Mouse (Mus musculus) urinary bladder, postnatal 10 days (tissue): Measurements from ENCODE around the gene Enpp5.
A peak's percentile ranks its signal among the peaks of the same experiment; 100 is the strongest.

Source experiments
- DNase-seq: peaks from one replicate; pipeline ENCODE4 v3.0.0; 2022; ENCODE audit warnings: low spot score

The Enpp5 gene

GRCm38 (mm10) chr17:44078631-44079350 lies at the start of gene Enpp5:
Gene Enpp5, plus strand, starts transcription at chr17:44078813.
- peak; percentile 41 for DNase-seq

DNA sequence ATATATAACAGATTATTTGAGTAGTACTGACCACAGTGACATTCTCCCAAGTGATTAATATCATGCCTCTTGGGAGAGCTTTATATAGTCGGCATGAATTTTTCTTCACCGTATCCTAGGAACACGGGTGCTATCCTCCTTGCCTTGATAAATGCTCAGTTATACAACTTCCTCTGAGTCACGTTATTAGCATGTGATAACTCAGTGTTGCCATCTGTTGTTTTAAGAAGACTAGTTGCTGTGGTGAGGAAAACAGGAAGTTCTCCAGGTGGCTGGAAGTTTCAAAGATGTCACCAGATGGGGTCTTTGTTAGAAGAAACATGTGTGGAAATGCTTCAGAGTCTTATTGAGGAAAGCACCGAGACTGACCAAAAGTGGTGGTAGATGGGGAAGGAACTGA lies 49.0 kb upstream of the Enpp5 start:
- no peak for DNase-seq

DNA sequence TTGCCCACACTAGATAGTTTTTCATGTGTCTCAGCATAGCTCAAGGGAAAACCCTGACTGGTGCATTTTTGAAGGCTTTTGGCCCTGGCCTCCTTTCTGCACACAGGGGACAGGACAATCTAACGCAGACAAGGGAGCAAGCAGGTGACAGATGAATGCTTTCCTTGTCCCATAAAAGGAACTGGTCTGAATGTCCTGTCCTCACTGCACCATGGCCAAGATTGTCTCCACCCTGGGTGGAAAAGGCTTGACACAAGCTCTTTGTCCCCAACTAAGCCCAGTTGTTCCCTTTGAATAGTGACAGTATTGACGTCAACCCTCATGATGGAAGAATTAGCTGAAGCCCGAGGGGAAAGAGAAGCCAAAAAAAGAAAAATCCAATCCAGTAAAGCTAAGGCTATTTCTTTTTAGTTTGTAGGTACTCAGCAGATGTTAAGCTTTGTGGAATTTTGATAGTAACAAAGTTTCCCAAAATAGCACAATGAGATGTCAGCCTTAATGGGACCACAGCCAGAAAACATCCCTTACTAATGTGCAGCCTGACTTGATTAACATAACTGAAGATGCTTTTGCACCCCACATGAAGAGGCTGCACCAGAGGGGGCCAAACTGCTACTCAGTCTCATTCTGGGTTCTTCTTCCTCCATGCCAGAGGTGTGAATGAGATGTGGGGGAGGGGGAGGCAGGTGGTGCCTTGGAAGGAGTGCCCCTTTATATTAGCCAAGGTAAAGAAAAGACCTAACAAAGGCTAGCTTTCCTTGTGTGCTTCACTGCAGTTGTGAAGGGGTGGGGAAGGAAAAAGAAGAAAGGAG lies 47.6 kb upstream of the Enpp5 start:
- DNase-seq, result no peak

DNA sequence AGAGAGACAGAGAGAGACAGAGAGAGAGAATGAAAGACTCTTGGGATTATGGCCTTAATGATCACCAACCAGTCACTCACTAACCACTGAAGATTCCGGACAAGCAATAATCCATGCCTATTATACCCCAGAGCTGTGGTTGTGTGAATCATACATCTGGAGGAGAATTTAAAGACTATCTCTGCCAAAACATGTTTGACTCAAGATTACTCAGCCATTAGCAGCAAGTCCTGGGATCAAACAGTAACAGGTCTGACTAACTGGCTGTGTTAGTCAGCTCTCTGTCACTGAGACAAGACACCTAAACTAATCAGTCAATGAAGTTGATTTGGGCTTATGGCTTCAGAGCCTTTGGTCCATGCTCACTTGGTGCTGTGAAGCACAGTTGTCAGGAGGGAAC lies 43.6 kb upstream of the Enpp5 start:
- no peak for DNase-seq

DNA sequence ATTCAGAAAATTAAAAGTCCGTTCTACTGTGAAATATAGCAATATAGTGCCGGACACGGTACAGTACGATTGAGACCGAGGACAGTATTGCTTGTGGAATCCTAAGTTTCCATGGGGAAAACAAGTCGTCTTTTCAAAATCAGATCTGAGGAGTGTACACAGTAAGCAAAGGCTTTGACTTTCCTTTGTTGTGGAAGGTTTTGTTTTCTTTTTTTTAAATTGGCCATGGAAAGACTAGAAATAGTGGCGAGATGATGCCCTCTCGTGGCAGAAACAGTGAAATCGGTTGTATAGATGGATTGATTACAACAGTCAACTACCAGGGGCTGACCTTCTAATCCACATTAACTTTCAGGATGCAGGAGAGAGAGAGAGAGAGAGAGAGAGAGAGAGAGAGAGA lies 40.0 kb upstream of the Enpp5 start:
- no peak for DNase-seq

DNA sequence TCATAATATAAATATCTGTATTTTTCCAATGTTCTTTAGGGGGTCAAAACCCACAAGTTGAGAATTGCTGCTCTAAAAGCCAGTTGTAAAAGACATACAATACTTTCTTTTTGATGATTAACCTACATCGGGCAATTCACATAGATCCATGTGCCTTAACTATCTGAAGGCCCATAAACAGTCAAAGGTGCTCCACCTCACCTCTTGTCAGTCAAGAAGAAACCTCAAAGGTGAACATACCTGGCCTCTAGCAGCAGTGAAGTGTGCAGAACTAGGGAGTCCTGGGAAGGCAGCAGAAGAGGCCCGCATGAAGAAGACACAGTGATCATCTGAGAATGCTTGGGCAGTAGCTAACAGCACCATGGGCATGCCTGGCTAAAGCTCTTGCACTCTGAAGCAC lies 38.2 kb upstream of the Enpp5 start:
- no peak for DNase-seq

- no peak for DNase-seq
Measured at GRCm38 (mm10) chr17:44042301-44042700, 36.3 kb upstream of the Enpp5 start.

GRCm38 (mm10) chr17:44042861-44043260 lies 35.8 kb upstream of the Enpp5 start:
- DNase-seq, result no peak

- DNase-seq, result no peak
Measured at GRCm38 (mm10) chr17:44053427-44053826, 25.2 kb upstream of the Enpp5 start.

DNA sequence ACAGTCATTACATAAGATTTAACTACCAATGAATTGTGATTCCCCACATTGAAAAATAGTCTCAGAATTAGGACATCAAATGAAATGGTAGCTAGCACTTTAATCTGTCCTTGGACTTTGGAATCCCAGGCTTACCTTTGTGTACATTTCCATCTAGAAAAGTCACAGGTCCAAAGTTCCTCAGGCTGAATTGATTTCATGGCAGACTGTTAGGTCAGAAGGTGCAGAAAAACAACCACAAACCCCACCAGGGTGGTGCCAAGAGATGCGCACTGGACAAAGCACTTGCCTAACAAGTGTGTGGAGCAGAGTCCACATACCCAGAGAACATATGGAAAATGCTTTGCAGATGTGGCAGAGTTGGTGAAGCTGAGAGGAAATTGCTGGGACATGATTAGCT lies 21.5 kb upstream of the Enpp5 start:
- no peak for DNase-seq

DNA sequence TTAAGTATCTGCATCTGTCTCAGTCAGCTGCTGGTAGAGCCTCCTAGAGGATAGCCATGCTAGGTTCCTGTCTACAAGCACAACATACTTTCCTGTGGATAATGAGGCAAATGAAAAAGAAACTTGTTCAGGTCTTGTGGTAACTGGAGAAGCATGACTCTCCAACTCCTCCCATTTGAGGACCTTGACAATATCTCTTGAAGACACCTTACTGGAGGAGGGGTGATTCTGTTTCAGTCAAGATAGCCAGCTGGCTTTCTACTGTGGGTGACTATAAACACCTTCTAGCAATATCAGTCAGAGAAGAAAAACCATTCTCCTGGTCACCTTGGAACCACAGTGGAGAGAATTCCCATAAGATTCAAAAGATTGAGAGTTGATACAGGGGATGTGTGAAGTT lies 20.5 kb upstream of the Enpp5 start:
- DNase-seq, result no peak

DNA sequence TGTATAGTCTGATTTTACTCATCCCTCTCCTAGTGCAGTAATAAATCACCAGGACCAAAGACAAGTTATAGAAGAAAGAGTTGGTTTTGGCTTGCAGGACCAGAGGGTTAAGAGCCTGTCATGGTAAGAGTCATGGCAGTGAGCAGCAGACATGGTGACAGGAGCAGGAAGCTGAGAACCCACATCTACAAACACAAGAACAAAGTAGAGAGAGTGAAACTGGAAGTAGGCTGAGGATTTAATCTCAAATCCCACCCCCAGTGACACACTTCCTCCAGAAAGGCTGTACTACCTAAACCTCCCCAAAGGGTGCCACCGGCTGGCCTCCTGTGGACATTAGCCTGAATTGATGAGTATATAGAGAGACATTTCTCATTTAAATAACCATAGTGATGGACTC lies 17.8 kb upstream of the Enpp5 start:
- DNase-seq, result no peak

DNA sequence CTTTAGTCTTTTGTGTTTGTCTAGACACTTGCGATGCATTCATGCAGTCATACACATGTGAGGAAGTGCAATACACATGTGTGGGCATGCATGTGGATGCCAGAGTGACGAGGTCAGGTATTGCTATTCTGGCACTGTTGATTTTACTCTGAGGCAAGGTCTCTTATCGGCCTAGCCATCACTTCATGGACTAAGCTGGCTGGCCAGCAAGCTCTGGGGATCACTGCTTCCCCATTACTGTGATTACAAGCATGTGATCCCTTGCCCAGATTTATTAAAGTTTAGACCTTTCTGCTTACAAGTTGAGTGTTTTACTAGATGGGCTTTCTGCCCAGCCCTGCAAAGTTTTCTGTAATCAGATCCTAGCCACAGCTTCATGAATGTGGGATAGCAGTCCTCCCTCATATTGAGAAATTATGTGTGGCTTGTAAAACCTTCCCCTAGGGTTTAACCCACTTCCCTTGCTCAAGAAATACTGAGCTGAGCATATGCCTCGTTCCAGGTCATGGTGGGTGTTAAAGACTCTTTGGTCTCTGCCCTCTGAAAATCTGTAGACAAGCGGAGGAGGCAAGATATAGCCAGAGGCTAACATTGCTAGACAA lies 17.2 kb upstream of the Enpp5 start:
- DNase-seq, result no peak

DNA sequence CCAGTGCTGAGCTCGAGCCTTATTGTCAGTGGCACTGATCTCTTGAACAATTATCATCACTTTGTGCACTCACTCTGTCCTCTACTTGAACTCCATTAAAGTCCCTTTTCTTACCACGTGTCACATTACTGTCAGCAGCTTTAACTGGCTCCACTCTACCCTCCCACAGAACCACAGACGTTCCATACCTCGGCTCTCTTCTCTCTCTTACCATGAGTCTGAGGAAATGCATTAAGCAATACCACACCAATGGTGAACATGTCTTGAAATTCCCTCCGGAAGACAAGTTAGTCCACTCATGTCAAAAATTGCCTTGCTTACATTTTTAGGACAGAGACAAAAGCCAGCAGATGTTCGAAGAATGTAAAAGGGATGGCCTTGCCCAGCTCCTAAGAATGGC lies 9.7 kb upstream of the Enpp5 start:
- DNase-seq, result no peak

GRCm38 (mm10) chr17:44071680-44072079 lies 6.9 kb upstream of the Enpp5 start:
- DNase-seq, result no peak

DNA sequence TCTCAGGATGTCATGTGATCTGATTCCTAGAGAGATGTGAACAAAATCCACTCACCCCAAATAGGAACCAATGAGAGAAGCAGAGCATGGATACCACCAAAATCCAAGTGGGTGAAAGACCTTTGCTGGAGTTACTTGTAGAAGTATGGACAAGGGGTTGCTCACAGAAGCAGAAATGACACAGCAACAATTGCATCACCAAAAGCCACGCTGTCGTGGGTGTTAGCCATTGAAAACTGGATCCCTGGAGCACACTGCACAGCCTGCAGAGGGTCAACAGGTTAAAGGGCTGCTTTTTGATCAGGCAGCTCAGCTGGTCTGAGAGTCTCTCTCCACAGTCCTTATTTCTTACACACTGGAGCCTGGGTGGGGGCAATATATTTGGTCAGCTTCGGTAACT lies 3.0 kb upstream of the Enpp5 start:
- DNase-seq, result no peak

GRCm38 (mm10) chr17:44076051-44076680 lies 2.4 kb upstream of the Enpp5 start:
- no peak for DNase-seq

- DNase-seq, result no peak
Measured at GRCm38 (mm10) chr17:44077146-44077842, 1.3 kb upstream of the Enpp5 start.

DNA sequence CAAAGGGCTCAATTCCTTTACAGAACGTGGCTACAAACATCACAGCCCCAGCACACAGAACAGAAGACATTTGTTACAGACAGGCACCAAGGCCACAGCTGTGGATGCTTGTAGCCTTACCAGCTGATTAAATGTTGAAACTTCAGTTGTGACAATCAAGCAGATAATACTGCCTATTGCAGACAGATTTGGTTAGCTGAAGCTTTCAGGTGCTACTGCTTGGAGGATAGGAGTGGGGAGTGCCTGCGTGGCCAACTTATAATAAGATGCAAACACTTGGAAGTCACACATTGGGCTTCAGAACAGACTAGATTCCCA lies 811 bp upstream of the Enpp5 start:
- DNase-seq, result no peak

DNA sequence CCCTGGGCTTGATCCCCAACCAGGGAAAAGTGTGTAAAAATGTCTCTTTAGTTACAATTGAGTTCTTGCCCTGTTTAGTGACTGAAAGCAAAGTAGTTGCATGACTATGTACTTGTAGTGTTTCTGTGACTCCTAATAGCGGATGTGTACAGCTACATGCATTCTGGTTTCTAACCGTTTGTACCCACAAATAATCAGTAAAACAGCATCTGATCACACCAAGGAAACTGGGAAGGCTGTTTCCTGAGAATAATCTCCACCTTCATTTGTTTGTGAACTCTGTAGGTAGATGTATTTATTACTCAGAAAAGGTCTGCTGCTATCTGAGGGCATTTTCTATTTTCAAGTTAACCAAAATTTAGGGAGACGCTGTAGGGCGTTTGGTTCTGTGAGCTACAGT lies 4.5 kb downstream of the Enpp5 start:
- DNase-seq, result no peak

DNA sequence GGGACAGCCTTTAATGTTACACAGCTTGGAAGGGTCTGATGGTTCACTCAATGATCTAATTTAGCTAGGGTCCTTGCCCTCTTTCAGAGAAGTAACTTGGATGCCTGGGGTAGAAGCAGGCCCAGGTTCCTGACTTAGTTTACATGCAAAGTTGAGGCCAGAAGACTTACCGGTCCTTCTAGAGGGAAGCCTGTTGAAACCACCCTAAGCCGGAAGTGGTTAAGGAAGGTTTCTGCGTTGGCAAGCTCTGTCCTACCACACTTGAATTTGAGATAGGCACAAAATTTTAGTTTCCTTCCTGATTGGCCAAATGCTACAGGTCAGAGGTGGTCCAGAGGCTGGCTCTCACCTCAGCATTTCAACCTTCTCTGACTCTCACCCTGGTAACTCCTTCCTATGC lies 9.6 kb downstream of the Enpp5 start:
- no peak for DNase-seq

DNA sequence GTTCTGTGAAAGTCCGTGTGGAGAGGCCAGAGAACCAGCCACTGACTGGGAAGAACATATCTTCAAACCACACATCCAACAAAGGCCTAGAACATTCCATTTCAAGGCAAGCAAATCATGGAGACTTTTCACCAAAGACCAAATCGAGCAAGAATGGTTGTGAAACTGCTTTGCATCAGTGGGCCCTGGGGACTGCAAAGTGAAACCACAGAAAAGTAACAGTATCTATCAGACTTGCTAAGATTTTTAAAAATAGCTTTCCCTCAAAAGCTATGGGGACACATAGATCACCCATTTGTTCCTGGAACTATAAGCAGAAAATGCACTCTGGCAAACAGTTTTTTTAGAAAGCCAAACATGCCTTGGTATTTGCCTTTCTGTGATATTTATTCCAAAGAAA lies 12.3 kb downstream of the Enpp5 start:
- DNase-seq, result no peak
